Mouse (Mus musculus) G1E (cell line): ENCODE data around the gene AI481877. TPM values are rescaled to one million over a fixed set of nuclear protein-coding genes. Genes with fewer than 3 reads are reported as not detected.

ENCODE experiments used
- ATAC-seq: 2 replicates; pipeline ENCODE4 v1.8.0; 2016; ENCODE audit warnings: mild to moderate bottlenecking; ENCODE audit not compliant: insufficient number of reproducible peaks, poor library complexity, low FRiP score, severe bottlenecking; ENCODE audit errors: extremely low read depth
- DNase-seq: peaks from one replicate; pipeline ENCODE4 v3.0.0; 2012; ENCODE audit warnings: low spot score
- H3K27me3 ChIP-seq: 2 replicates; pipeline ENCODE4 v1.6.1; 2012; ENCODE audit warnings: mild to moderate bottlenecking, low read length, inconsistent platforms; ENCODE audit not compliant: insufficient read depth
- H3K36me3 ChIP-seq: replicated peaks from 2 replicates; pipeline ENCODE3; 2012; ENCODE audit warnings: mild to moderate bottlenecking, inconsistent platforms
- H3K4me1 ChIP-seq: 2 replicates; pipeline ENCODE4 v1.6.1; 2012; ENCODE audit warnings: low read depth, low read length, inconsistent platforms, mixed read lengths; ENCODE audit not compliant: insufficient read depth
- H3K4me3 ChIP-seq: 2 replicates; pipeline ENCODE4 v1.5.1; 2012; ENCODE audit warnings: low read depth, mild to moderate bottlenecking, inconsistent platforms, low read length, moderate library complexity, mixed read lengths
- H3K9me3 ChIP-seq: replicated peaks from 2 replicates; pipeline ENCODE4 v1.6.1; 2012; ENCODE audit warnings: inconsistent platforms
- CTCF ChIP-seq: IDR thresholded peaks from 2 replicates; pipeline ENCODE4 v1.5.1; 2012; ENCODE audit warnings: low read depth, low read length, inconsistent platforms, mixed read lengths
- GATA1 ChIP-seq: IDR thresholded peaks from 2 replicates; pipeline ENCODE4 v1.6.1; 2012; ENCODE audit warnings: borderline replicate concordance, low read length, inconsistent platforms, mixed read lengths
- GATA2 ChIP-seq: IDR thresholded peaks from 2 replicates; pipeline ENCODE4 v1.6.1; 2012; ENCODE audit warnings: low read depth, low read length, inconsistent platforms, borderline replicate concordance
- POLR2AphosphoS5 ChIP-seq: IDR thresholded peaks from 2 replicates; pipeline ENCODE4 v1.6.1; 2012; ENCODE audit warnings: low read depth, low read length, inconsistent platforms; ENCODE audit not compliant: insufficient replicate concordance
- TAL1 ChIP-seq: conservative IDR thresholded peaks from 2 replicates; pipeline ENCODE4 v1.6.1; 2012; ENCODE audit warnings: low read depth, low read length, inconsistent platforms, mixed read lengths
- polyA plus RNA-seq: library from polyadenylated mRNA; stranded (reverse); fragments of >175 nt; gene quantifications from 2 replicates; pipeline ENCODE4 v1.2.3, GENCODE M21; 2012
- total RNA-seq, 2 experiments: library from RNA; stranded (forward) in 1 of 2; stranded (reverse) in 1 of 2; fragments of 200-1000 nt in 1 of 2; fragments of >200 nt in 1 of 2; fragmentation: Nextera tagmentation in 1 of 2; gene quantifications; 2 replicates each; pipeline ENCODE4 v1.2.3; 2014 to 2017

AI481877 gene
- total and polyA plus RNA-seq, 3 experiments, result 0.05 to 0.68 TPM; not detected in 1

- no peaks in the 10 kb centered on the region for H3K9me3 ChIP-seq
- peaks cover 63% of the 10 kb centered on the region for H3K36me3 ChIP-seq
- no peaks in the 10 kb centered on the region for H3K27me3 ChIP-seq
- ATAC-seq (no peak), DNase-seq (no peak)
- H3K4me3 ChIP-seq, result no peak overlapping the region
- TF ChIP-seq POLR2AphosphoS5, result no peak
- no peak for TF ChIP-seq GATA1
- TF ChIP-seq TAL1, result no peak
- no peak for TF ChIP-seq GATA2
- no peak for TF ChIP-seq CTCF
- peaks cover 3% of the 10 kb centered on the region; the same call in 1 of the 2 replicates for H3K4me1 ChIP-seq
Observed at GRCm38 (mm10) chr4:59016922-59017321, 121.9 kb downstream of the AI481877 start.

DNA sequence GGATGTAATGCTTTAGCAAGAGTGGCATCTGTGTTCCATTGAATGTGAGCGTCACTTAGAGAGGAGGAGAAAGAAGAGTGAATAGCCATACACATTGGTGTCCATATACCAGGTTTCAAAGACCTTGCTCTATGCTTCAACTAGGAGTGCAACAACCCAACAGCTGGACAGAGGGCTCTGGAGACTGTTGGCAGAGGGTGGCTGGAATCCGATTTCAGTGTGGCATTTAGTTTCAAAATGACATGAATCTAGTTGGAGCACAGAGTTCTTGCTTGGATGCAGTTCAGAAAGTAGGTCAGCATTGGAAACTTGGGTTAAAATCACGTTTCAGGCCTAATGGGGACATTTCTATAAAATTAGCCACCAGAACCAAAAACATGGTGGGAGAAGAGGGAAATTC is 123.6 kb downstream of the AI481877 start:
- no peaks in the 10 kb centered on the region for H3K9me3 ChIP-seq
- H3K27me3 ChIP-seq, result no peaks in the 10 kb centered on the region
- no peak for TF ChIP-seq CTCF
- TF ChIP-seq GATA1, result no peak
- TF ChIP-seq TAL1, result no peak
- no peak for TF ChIP-seq GATA2
- TF ChIP-seq POLR2AphosphoS5, result no peak
- no peak overlapping the region for H3K4me3 ChIP-seq
- H3K4me1 ChIP-seq, result peaks cover 10% of the 10 kb centered on the region
- DNase-seq (no peak), ATAC-seq (no peak)
- peaks cover 54% of the 10 kb centered on the region for H3K36me3 ChIP-seq

DNA sequence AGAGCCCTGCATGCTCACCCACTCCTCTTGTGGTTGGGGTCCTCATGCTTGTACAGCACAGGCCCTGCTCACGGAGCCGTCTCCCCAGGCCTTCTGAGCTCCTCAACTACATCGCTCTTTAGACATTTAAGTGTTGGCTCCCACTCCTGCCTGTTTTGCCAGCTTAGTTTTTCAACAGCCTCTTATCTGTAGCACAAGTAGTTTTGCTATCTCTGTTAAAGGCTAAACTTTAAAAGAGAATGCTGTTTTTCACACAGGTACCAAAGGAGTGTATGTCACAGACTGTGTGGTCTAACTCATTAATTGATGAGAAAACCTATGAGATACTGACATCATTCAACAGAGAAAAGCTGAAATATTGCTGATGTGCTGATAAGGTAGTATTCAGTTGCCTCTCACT is 127.3 kb downstream of the AI481877 start:
- TF ChIP-seq TAL1, result no peak
- no peak for TF ChIP-seq GATA2
- no peak for TF ChIP-seq POLR2AphosphoS5
- TF ChIP-seq GATA1, result no peak
- TF ChIP-seq CTCF, result no peak
- Histone ChIP-seq H3K4me1 (peaks cover 32% of the 10 kb centered on the region), H3K4me3 (no peak overlapping the region), H3K9me3 (no peaks in the 10 kb centered on the region), H3K36me3 (peaks cover 31% of the 10 kb centered on the region), H3K27me3 (no peaks in the 10 kb centered on the region)
- DNase-seq (no peak), ATAC-seq (no peak)

GRCm38 (mm10) chr4:59009696-59010095 is 129.1 kb downstream of the AI481877 start:
- Histone ChIP-seq H3K4me3 (no peak overlapping the region), H3K4me1 (peaks cover 45% of the 10 kb centered on the region), H3K27me3 (no peaks in the 10 kb centered on the region), H3K9me3 (no peaks in the 10 kb centered on the region), H3K36me3 (peaks cover 24% of the 10 kb centered on the region)
- ATAC-seq, result no peak
- no peak for DNase-seq
- no peak for TF ChIP-seq TAL1
- no peak for TF ChIP-seq POLR2AphosphoS5
- TF ChIP-seq GATA1, result no peak
- no peak for TF ChIP-seq GATA2

GRCm38 (mm10) chr4:59009186-59009585 is 129.6 kb downstream of the AI481877 start:
- peaks cover 25% of the 10 kb centered on the region for H3K36me3 ChIP-seq

DNA sequence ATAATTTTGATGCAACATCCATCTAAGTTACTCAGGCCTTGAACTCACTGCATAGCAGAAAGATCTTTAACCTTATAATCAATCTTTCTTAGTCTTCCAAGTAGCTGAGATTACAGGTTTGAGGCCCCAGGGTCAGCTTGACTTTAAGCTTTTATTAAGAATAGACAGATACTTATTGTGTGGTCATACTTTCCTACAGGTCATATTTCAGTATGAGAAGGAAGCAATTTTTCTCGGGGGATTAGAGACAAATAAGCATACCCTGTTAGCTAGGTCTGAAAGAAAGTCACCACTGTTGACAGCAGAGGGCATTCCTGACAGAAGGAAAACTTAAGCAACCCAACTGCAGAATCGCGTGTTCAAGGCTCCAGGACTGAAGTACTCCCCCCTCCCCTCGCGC is 130.8 kb downstream of the AI481877 start:
- Histone ChIP-seq H3K36me3 (peaks cover 15% of the 10 kb centered on the region), H3K4me3 (no peak overlapping the region), H3K27me3 (no peaks in the 10 kb centered on the region), H3K4me1 (peaks cover 56% of the 10 kb centered on the region), H3K9me3 (no peaks in the 10 kb centered on the region)
- DNase-seq (no peak), ATAC-seq (no peak)
- TF ChIP-seq POLR2AphosphoS5 (no peak), CTCF (no peak), GATA2 (no peak), GATA1 (no peak), TAL1 (no peak)

More at GRCm38 (mm10) chr4:59009186-59009585, 129.6 kb downstream of the AI481877 start:
- DNase-seq, result no peak
- no peaks in the 10 kb centered on the region for H3K27me3 ChIP-seq
- no peak for ATAC-seq
- H3K4me1 ChIP-seq, result peaks cover 50% of the 10 kb centered on the region
- TF ChIP-seq GATA2 (no peak), TAL1 (no peak), GATA1 (no peak), CTCF (no peak), POLR2AphosphoS5 (no peak)
- no peaks in the 10 kb centered on the region for H3K9me3 ChIP-seq
- no peak overlapping the region for H3K4me3 ChIP-seq

- DNase-seq, result no peak
- TF ChIP-seq GATA2 (no peak), CTCF (no peak), TAL1 (no peak), GATA1 (no peak), POLR2AphosphoS5 (no peak)
- Histone ChIP-seq H3K9me3 (no peaks in the 10 kb centered on the region), H3K4me1 (peaks cover 60% of the 10 kb centered on the region), H3K27me3 (no peaks in the 10 kb centered on the region), H3K36me3 (peaks cover 15% of the 10 kb centered on the region), H3K4me3 (no peak overlapping the region)
- ATAC-seq, result no peak
Observed at GRCm38 (mm10) chr4:59007016-59007415, 131.8 kb downstream of the AI481877 start.
